Mouse (Mus musculus) heart, embryonic 14.5 days (tissue): Measurements from ENCODE around the gene Gpr119. TPM values are rescaled to one million over a fixed set of nuclear protein-coding genes. Genes with fewer than 3 reads are reported as not detected.

Experiments
- microRNA-seq: library from miRNA; unstranded; fragments of <30 nt; microRNA quantifications from one replicate; pipeline ENCODE4, GENCODE M21; 2016
- polyA plus RNA-seq: library from polyadenylated mRNA; unstranded; fragments of >200 nt; fragmentation: Nextera tagmentation; extraction: Ambion mirVana; gene quantifications from 2 replicates; pipeline ENCODE4 v1.2.1, GENCODE M21; 2014

Gene Gpr119
- polyA plus RNA-seq, 1 experiment from 2014 or later: not detected

Small RNA genes lying within 50 kb of the gene (microRNA-seq; reads per million reads assigned to microRNA genes)
- gene Gm27828: not detected

Other genes with a start within 250 kb of the Gpr119 start
- gene Elf4, start 211.3 kb downstream of the Gpr119 start, polyA plus RNA-seq: 15.3 TPM in 2 replicates
- 95.3 and 98.4 TPM in 2 replicates for gene Aifm1, start 160.9 kb downstream of the Gpr119 start, polyA plus RNA-seq
- gene Rab33a, start 155.2 kb downstream of the Gpr119 start, polyA plus RNA-seq: 6.1 and 6.7 TPM in 2 replicates
- 7.2 and 7.6 TPM in 2 replicates for gene Zfp280c, start 80.0 kb downstream of the Gpr119 start, polyA plus RNA-seq
- 6.8 and 9.6 TPM in 2 replicates for gene Slc25a14, start 51.1 kb downstream of the Gpr119 start, polyA plus RNA-seq
- gene Rbmx2, start 20.5 kb upstream of the Gpr119 start, polyA plus RNA-seq: 17.9 and 18.3 TPM in 2 replicates
- gene Gm595, start 203.2 kb upstream of the Gpr119 start, polyA plus RNA-seq: not detected in 2 replicates